Mouse (Mus musculus) MEL-GATA-1-ER (cell line): ENCODE measurements around the gene Aph1a.
"Not testable (repeated sequence)": the region's sequence is repeated elsewhere in the genome, so short reads cannot be mapped to it uniquely, and the experiment has no call there.

ENCODE experiments used
- DNase-seq: peaks from one replicate; pipeline ENCODE4 v3.0.0-alpha.2; 2012; ENCODE audit warnings: low read depth; ENCODE audit errors: extremely low read depth

Gene Aph1a

GRCm38 (mm10) chr3:95914706-95915105 lies 20.9 kb downstream of the Aph1a start:
- peak; percentile 32 for DNase-seq

- DNase-seq: no peak
Observed at GRCm38 (mm10) chr3:95916760-95917159, 23.0 kb downstream of the Aph1a start.

GRCm38 (mm10) chr3:95920532-95920931 lies 26.8 kb downstream of the Aph1a start:
- DNase-seq: not testable (repeated sequence)

- not testable (repeated sequence) for DNase-seq
Observed at GRCm38 (mm10) chr3:95923429-95923828, 29.7 kb downstream of the Aph1a start.

DNA sequence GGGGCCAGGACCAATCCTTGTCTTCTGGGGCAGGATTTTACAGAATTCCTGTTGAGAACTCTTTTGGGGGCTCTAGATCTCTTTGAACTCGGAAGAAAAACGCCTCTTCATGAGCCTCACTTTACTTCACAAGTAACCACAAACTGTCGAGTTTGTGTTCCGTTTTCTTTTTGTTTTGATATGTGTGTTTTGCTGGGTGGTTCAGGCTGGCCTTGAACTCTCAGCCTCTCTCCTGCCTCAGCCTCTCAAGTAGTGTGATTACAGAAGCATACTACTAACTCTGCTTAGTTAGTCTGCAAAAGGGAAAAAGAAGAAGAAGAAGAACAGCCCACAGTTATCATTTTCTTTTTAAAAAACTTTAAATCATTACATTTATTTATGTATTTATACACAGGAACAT lies 30.4 kb downstream of the Aph1a start:
- DNase-seq: no peak

- DNase-seq: no peak
Observed at GRCm38 (mm10) chr3:95925087-95925486, 31.3 kb downstream of the Aph1a start.

- no peak for DNase-seq
Observed at GRCm38 (mm10) chr3:95928261-95928657, 34.5 kb downstream of the Aph1a start.

- DNase-seq: peak; percentile 100
Observed at GRCm38 (mm10) chr3:95928658-95929503, 35.1 kb downstream of the Aph1a start, which contains the start of gene Anp32e. Anp32e (plus strand) TSS chr3:95929246.

DNA sequence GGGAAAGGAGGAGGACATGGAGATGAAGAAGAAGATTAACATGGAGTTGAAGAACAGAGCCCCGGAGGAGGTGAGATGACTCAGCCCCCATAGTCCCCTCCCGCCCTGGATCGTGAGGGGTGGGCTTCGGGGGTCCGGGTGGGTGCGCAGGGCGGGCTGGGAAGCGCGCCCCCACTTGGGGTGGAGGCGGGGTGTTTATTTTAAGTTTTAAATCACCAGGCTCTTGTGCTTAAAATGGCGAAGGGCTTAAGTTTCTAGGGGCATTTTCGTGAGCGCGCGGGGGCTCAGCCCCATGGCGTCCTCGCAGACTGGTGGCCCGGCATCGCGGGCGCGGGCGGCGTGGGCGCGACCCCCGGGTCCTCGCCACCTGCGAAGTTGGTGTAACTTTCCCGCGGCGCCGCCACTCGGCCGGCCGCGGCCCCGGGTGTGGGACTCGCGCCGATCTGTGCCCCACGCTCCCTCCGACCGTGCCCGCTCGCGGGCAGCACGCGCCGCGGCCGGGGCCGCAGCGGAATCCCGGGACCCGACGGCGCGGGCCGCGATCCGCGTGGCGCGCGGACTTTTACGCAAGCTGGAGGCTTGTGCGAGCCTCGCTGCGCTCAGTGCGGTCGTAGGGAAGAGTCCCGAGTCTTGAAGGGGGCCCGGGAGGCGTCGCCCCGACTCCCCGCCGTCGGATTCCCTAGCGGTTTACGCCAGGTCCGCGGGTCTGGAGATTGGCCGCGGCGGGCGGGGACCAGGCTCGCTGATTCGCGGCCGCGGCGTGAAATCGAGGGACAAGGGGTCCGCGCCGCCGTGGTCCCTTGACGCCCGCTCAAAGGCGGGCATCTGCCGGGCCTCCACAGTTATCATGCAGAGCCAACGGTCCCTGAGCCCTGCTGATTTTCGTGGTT lies 36.1 kb downstream of the Aph1a start:
- DNase-seq: no peak

GRCm38 (mm10) chr3:95930471-95930789 lies 36.7 kb downstream of the Aph1a start:
- no peak for DNase-seq

- no peak for DNase-seq
Observed at GRCm38 (mm10) chr3:95931471-95931870, 37.7 kb downstream of the Aph1a start.

DNA sequence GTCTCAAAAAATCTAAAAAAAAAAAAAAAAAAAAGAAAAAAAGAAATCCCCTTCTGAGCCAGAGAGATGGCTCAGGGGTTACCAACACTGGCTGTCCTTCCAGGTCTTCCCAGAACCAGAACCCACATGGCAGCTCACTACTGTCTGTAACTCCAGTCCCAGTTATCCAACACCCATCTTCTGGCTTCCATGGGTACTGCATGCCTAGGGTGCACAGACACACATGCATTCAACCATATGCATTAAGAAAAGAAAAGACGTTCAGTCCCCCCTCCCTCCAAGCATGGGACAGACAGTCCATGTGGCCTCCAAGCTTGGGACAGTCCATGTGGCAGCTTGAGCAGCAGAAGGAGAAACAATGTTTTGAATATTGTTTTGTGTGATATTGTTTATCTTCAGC lies 38.4 kb downstream of the Aph1a start:
- DNase-seq: no peak

DNA sequence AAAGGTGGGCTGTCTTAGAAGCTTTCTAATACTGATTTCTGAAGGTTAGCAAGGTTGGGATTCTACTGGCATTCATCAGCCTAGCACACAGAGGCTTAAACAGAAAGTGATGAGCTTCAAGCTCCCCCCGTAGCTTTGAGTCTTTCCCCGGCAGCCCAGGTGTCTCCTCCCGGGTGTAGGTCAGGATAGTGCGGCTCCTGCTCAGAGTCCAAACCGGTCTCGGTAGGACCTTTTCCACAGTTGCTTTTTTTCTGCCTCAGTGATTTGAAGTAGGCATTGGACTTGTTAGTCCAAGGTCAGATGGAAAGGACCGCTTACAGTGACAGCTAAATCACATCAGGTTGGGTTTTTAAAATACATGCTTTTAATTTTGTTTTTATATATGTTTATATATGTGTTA lies 38.8 kb downstream of the Aph1a start:
- DNase-seq: no peak

DNA sequence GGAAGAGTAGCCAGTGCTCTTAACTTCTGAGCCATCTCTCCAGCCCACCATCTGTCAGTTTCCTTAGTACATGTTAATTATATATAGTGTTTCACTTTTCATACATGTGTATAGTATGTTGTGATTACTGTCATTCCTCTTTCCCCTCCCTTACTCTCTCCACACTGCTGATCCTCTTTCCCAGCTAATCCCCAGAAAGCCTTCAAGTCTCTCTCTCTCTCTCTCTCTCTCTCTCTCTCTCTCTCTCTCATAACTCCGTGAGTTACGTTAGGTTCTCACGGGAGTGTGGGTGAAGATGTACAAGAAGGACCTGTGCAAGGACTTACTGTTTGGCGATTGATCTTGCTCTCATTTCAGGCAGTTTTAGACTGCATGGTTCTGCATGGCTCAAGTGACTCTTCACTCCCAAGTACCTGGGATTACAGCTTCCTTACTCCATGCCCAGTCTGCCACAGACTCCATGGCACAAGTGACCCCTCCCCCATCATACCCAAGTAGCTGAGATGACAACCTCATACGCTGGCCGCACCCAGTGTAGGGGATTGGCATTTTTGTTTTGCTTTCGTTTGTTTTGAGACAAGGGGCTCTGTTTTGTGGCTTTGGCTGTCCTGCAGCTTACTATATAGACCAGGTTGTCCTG lies 39.5 kb downstream of the Aph1a start:
- DNase-seq: no peak

- DNase-seq: no peak
Observed at GRCm38 (mm10) chr3:95934448-95934847, 40.7 kb downstream of the Aph1a start.

- no peak for DNase-seq
Observed at GRCm38 (mm10) chr3:95938217-95938616, 44.4 kb downstream of the Aph1a start.

- DNase-seq: no peak
Observed at GRCm38 (mm10) chr3:95938835-95939234, 45.1 kb downstream of the Aph1a start.

DNA sequence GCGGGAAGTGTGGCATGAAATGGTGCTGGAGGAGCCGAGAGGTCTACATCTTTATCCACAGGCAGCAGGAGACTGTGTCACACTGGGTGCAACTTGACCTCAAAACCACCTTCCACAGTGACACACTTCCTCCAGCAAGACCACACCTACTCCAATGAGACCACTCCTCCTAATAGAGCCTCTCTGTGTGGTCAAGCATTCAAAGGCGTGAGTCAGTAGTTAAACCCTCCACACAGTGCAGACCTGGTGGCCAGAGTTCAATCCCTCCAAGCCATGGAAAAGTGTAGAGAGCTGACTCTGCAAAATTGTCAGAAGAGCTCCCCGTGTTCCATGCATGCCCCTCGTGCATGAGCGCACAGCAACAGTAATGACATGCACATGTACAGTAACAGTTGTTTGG lies 49.0 kb downstream of the Aph1a start:
- DNase-seq: no peak

- DNase-seq: no peak
Observed at GRCm38 (mm10) chr3:95943226-95943625, 49.5 kb downstream of the Aph1a start.

- no peak for DNase-seq
Observed at GRCm38 (mm10) chr3:95944742-95945141, 51.0 kb downstream of the Aph1a start.

- no peak for DNase-seq
Observed at GRCm38 (mm10) chr3:95945731-95946240, 52.0 kb downstream of the Aph1a start.
